Comparison of ENCODE assay signal across 12 mouse cellular contexts in genomic region chr6:91145056-91145455, GRCm38 (mm10). TPM values are rescaled to one million over a fixed set of nuclear protein-coding genes. Genes with fewer than 3 reads are reported as not detected.
A peak's percentile ranks its signal among the peaks of the same experiment; 100 is the strongest.
DNase-seq lines count a peak whose midpoint lies in the region; ATAC-seq lines count a peak whose summit lies in the region.
"Had no signal": no experiment of that assay in that cellular context is flagged by ENCODE, and none has a peak within 500 bp of the region (broad histone marks: within the 10 kb centered on the region; RNA-seq: fewer than 3 reads in every experiment).

No protein-coding gene starts in this region.

- no peaks in the 10 kb centered on the region for H3K9me3 ChIP-seq in kidney, embryonic 15.5 days (replicated peaks)
- no peaks in the 10 kb centered on the region for H3K9me3 ChIP-seq in neural tube, embryonic 13.5 days

- H3K36me3 ChIP-seq in kidney, embryonic 15.5 days: no peaks in the 10 kb centered on the region
- H3K36me3 ChIP-seq in neural tube, embryonic 13.5 days: no peaks in the 10 kb centered on the region

- peaks cover 26% of the 10 kb centered on the region for H3K4me1 ChIP-seq in kidney, embryonic 15.5 days
- H3K4me1 ChIP-seq in neural tube, embryonic 13.5 days (replicated peaks): peaks cover 45% of the 10 kb centered on the region
- H3K4me1 ChIP-seq: megakaryocyte, embryonic 14.5 days had no signal

- H3K9ac ChIP-seq in kidney, embryonic 15.5 days: no peak overlapping the region
- no peak overlapping the region for H3K9ac ChIP-seq in neural tube, embryonic 13.5 days

- WGBS in kidney, embryonic 15.5 days: 50% methylated on average over 3 of the region's 3 CpGs
- 78% methylated on average over 3 of the region's 3 CpGs for WGBS in neural tube, embryonic 13.5 days

- no peaks in the 10 kb centered on the region for H3K27me3 ChIP-seq in kidney, embryonic 15.5 days
- H3K27me3 ChIP-seq in neural tube, embryonic 13.5 days: no peaks in the 10 kb centered on the region

- H3K4me3 ChIP-seq in kidney, embryonic 15.5 days (replicated peaks): no peak overlapping the region
- no peak overlapping the region for H3K4me3 ChIP-seq in neural tube, embryonic 13.5 days
- H3K4me3 ChIP-seq: megakaryocyte, embryonic 14.5 days had no signal

- H3K27ac ChIP-seq in kidney, embryonic 15.5 days: peak overlapping the region; percentile 47; the same call in 1 of the 2 replicates
- H3K27ac ChIP-seq in neural tube, embryonic 13.5 days (replicated peaks): peak overlapping the region; percentile 93

- intact Hi-C loops in gastrocnemius, postnatal 14 days (cut with DNase I; ENCODE audit: low total_unique reads): no loop called here

- peak; percentile 74; the same call in 1 of the 2 replicates for ATAC-seq in kidney, embryonic 15.5 days (replicated peaks; ENCODE audit: low FRiP score)
- ATAC-seq in neural tube, embryonic 13.5 days (ENCODE audit: low read depth): no peak

- DNase-seq in kidney, adult 11 months: no peak
- DNase-seq in neural tube, embryonic 10.5 days (ENCODE audit: extremely low spot score, low spot score): no peak
- DNase-seq in kidney, postnatal 36 days: peak; percentile 14 to 39
- no peak for DNase-seq in gastrocnemius, postnatal 14 days
- DNase-seq in left cerebral cortex, adult 18-20 months (ENCODE audit: low spot score in 2 of 2): no peak
- DNase-seq: cerebellum, adult 8-10 months; left cerebral cortex, postnatal 4 days; retina, postnatal 1 day; thymus, postnatal 36 days had no signal

- H3K4me2 ChIP-seq in kidney, embryonic 15.5 days: no peak overlapping the region
- H3K4me2 ChIP-seq in neural tube, embryonic 13.5 days: no peak overlapping the region

RNA-seq across cellular contexts. Expression of gene Hdac11, which starts 11.4 kb away (rescaled TPM):
- polyA plus RNA-seq in kidney, embryonic 15.5 days (2015; fragmentation: Nextera tagmentation; extraction: Ambion mirVana): 13.2 and 14.3 TPM in 2 replicates
- 30.6 TPM in 2 replicates for polyA plus RNA-seq in neural tube, embryonic 13.5 days (2015; fragmentation: Nextera tagmentation; extraction: Ambion mirVana)
- 1 to 10 TPM; 6.4 to 6.9 TPM for total RNA-seq in gastrocnemius, postnatal 14 days (2021)
- 100 to 1,000 TPM; 170 to 186 TPM for total RNA-seq in left cerebral cortex, adult 18-20 months (2021)

RNA-seq across cellular contexts. Expression of gene Nup210, which starts 28.4 kb away (rescaled TPM):
- polyA plus RNA-seq in kidney, embryonic 15.5 days (2015; fragmentation: Nextera tagmentation; extraction: Ambion mirVana): 22.8 and 24.2 TPM in 2 replicates
- polyA plus RNA-seq in neural tube, embryonic 13.5 days (2015; fragmentation: Nextera tagmentation; extraction: Ambion mirVana): 12.5 and 14.2 TPM in 2 replicates
- 10 to 100 TPM; 16.9 to 18.1 TPM for total RNA-seq in gastrocnemius, postnatal 14 days (2021)
- 10 to 100 TPM; 20.3 TPM for total RNA-seq in left cerebral cortex, adult 18-20 months (2021)

Comparison
In these comparisons a context has a peak if more than half of its experiments do, and no peak if none do; other contexts are left out.
1. DNase-seq: peak in kidney, postnatal 36 days (2 of 2); none in kidney, adult 11 months (single experiment), neural tube, embryonic 10.5 days (single experiment), gastrocnemius, postnatal 14 days (single experiment) and left cerebral cortex, adult 18-20 months (0 of 2).
2. RNA of gene Hdac11, which starts 11.4 kb away (total RNA-seq): 170 to 186 TPM in left cerebral cortex, adult 18-20 months; 6.4 to 6.9 TPM in gastrocnemius, postnatal 14 days; every median in the first group is over 10 times any median in the second.